Mouse (Mus musculus): Measurements from ENCODE around the gene Gna12. TPM values are rescaled to one million over a fixed set of nuclear protein-coding genes. Genes with fewer than 3 reads are reported as not detected.

Gene Gna12
- polyA plus RNA-seq, 1 experiment from 2014 or later, result 7.1 TPM

- peaks cover 63% of the 10 kb centered on the region for H3K4me1 ChIP-seq (ENCODE audit: control insufficient read depth, insufficient read depth, low read length)
Observed at GRCm38 (mm10) chr5:140811390-140811789, 18.8 kb downstream of the Gna12 start.

GRCm38 (mm10) chr5:140806939-140807338, 23.3 kb downstream of the Gna12 start:
- no peaks in the 10 kb centered on the region for H3K36me3 ChIP-seq (ENCODE audit: control insufficient read depth, insufficient read depth)
- no peak overlapping the region for H3K27ac ChIP-seq (ENCODE audit: low read length)
- no peaks in the 10 kb centered on the region for H3K27me3 ChIP-seq (ENCODE audit: control insufficient read depth, insufficient read depth, low read length)
- no peak overlapping the region for H3K4me3 ChIP-seq (ENCODE audit: low read length)
- WGBS, result 50% methylated on average over 2 of the region's 2 CpGs
- H3K4me2 ChIP-seq (ENCODE audit: low read depth, low read length), result no peak overlapping the region
- no peaks in the 10 kb centered on the region for H3K9me3 ChIP-seq (replicated peaks; ENCODE audit: control insufficient read depth, low read length)
- H3K4me1 ChIP-seq (ENCODE audit: control insufficient read depth, insufficient read depth, low read length), result peaks cover 29% of the 10 kb centered on the region
- no peak for ATAC-seq (replicated peaks; ENCODE audit: extremely low read depth, insufficient read depth, low FRiP score)
- no peak overlapping the region for H3K9ac ChIP-seq (ENCODE audit: low read length)

More at GRCm38 (mm10) chr5:140811390-140811789, 18.8 kb downstream of the Gna12 start:
- H3K27ac ChIP-seq (ENCODE audit: low read length), result no peak overlapping the region
- no peak for ATAC-seq (replicated peaks; ENCODE audit: extremely low read depth, insufficient read depth, low FRiP score)
- H3K36me3 ChIP-seq (ENCODE audit: control insufficient read depth, insufficient read depth), result no peaks in the 10 kb centered on the region
- no peaks in the 10 kb centered on the region for H3K9me3 ChIP-seq (replicated peaks; ENCODE audit: control insufficient read depth, low read length)
- 59% methylated on average over 2 of the region's 2 CpGs for WGBS
- H3K27me3 ChIP-seq (ENCODE audit: control insufficient read depth, insufficient read depth, low read length), result no peaks in the 10 kb centered on the region
- H3K9ac ChIP-seq (ENCODE audit: low read length), result no peak overlapping the region
- no peak overlapping the region for H3K4me3 ChIP-seq (ENCODE audit: low read length)
- H3K4me2 ChIP-seq (ENCODE audit: low read depth, low read length), result no peak overlapping the region

- H3K27ac ChIP-seq (ENCODE audit: low read length), result no peak overlapping the region
- H3K4me1 ChIP-seq (ENCODE audit: control insufficient read depth, insufficient read depth, low read length), result peaks cover 24% of the 10 kb centered on the region
- ATAC-seq (replicated peaks; ENCODE audit: extremely low read depth, insufficient read depth, low FRiP score), result no peak
- H3K9ac ChIP-seq (ENCODE audit: low read length), result no peak overlapping the region
- no peaks in the 10 kb centered on the region for H3K27me3 ChIP-seq (ENCODE audit: control insufficient read depth, insufficient read depth, low read length)
- 82% methylated on average over 2 of the region's 2 CpGs for WGBS
- no peak overlapping the region for H3K4me2 ChIP-seq (ENCODE audit: low read depth, low read length)
- no peaks in the 10 kb centered on the region for H3K9me3 ChIP-seq (replicated peaks; ENCODE audit: control insufficient read depth, low read length)
- H3K36me3 ChIP-seq (ENCODE audit: control insufficient read depth, insufficient read depth), result no peaks in the 10 kb centered on the region
- no peak overlapping the region for H3K4me3 ChIP-seq (ENCODE audit: low read length)
Observed at GRCm38 (mm10) chr5:140806252-140806651, 24.0 kb downstream of the Gna12 start.

GRCm38 (mm10) chr5:140801782-140802181, 28.4 kb downstream of the Gna12 start:
- no peak overlapping the region for H3K4me3 ChIP-seq (ENCODE audit: low read length)
- no peak overlapping the region for H3K27ac ChIP-seq (ENCODE audit: low read length)
- H3K9ac ChIP-seq (ENCODE audit: low read length), result no peak overlapping the region
- H3K27me3 ChIP-seq (ENCODE audit: control insufficient read depth, insufficient read depth, low read length), result no peaks in the 10 kb centered on the region
- 68% methylated on average over 5 of the region's 5 CpGs for WGBS
- no peaks in the 10 kb centered on the region for H3K36me3 ChIP-seq (ENCODE audit: control insufficient read depth, insufficient read depth)
- no peaks in the 10 kb centered on the region for H3K9me3 ChIP-seq (replicated peaks; ENCODE audit: control insufficient read depth, low read length)
- H3K4me1 ChIP-seq (ENCODE audit: control insufficient read depth, insufficient read depth, low read length), result peaks cover 37% of the 10 kb centered on the region
- ATAC-seq (replicated peaks; ENCODE audit: extremely low read depth, insufficient read depth, low FRiP score), result no peak
- no peak overlapping the region for H3K4me2 ChIP-seq (ENCODE audit: low read depth, low read length)

- Histone ChIP-seq H3K4me3 (ENCODE audit: low read length) (no peak overlapping the region), H3K36me3 (ENCODE audit: control insufficient read depth, insufficient read depth) (no peaks in the 10 kb centered on the region), H3K9me3 (replicated peaks; ENCODE audit: control insufficient read depth, low read length) (no peaks in the 10 kb centered on the region), H3K4me1 (ENCODE audit: control insufficient read depth, insufficient read depth, low read length) (peaks cover 36% of the 10 kb centered on the region), H3K27ac (ENCODE audit: low read length) (peak overlapping the region; percentile 20; the same call in 1 of the 2 replicates), H3K27me3 (ENCODE audit: control insufficient read depth, insufficient read depth, low read length) (no peaks in the 10 kb centered on the region), H3K9ac (ENCODE audit: low read length) (no peak overlapping the region), H3K4me2 (ENCODE audit: low read depth, low read length) (no peak overlapping the region)
- ATAC-seq (replicated peaks; ENCODE audit: extremely low read depth, insufficient read depth, low FRiP score), result no peak
- 60% methylated on average over 6 of the region's 6 CpGs for WGBS
Observed at GRCm38 (mm10) chr5:140800288-140800923, 29.8 kb downstream of the Gna12 start.

- no peak overlapping the region for H3K4me3 ChIP-seq (ENCODE audit: low read length)
- 35% methylated on average over 2 of the region's 2 CpGs for WGBS
- ATAC-seq (replicated peaks; ENCODE audit: extremely low read depth, insufficient read depth, low FRiP score), result no peak
- H3K27ac ChIP-seq (ENCODE audit: low read length), result peak overlapping the region; percentile 91
- H3K27me3 ChIP-seq (ENCODE audit: control insufficient read depth, insufficient read depth, low read length), result no peaks in the 10 kb centered on the region
- H3K36me3 ChIP-seq (ENCODE audit: control insufficient read depth, insufficient read depth), result no peaks in the 10 kb centered on the region
- H3K9ac ChIP-seq (ENCODE audit: low read length), result no peak overlapping the region
- H3K9me3 ChIP-seq (replicated peaks; ENCODE audit: control insufficient read depth, low read length), result no peaks in the 10 kb centered on the region
- peaks cover 48% of the 10 kb centered on the region for H3K4me1 ChIP-seq (ENCODE audit: control insufficient read depth, insufficient read depth, low read length)
- no peak overlapping the region for H3K4me2 ChIP-seq (ENCODE audit: low read depth, low read length)
Observed at GRCm38 (mm10) chr5:140799190-140799589, 31.0 kb downstream of the Gna12 start.

GRCm38 (mm10) chr5:140798775-140799174, 31.5 kb downstream of the Gna12 start:
- H3K4me3 ChIP-seq (ENCODE audit: low read length), result no peak overlapping the region
- no peak overlapping the region; the same call in 1 of the 2 replicates for H3K9ac ChIP-seq (ENCODE audit: low read length)
- H3K4me1 ChIP-seq (ENCODE audit: control insufficient read depth, insufficient read depth, low read length), result peaks cover 49% of the 10 kb centered on the region
- H3K36me3 ChIP-seq (ENCODE audit: control insufficient read depth, insufficient read depth), result no peaks in the 10 kb centered on the region
- H3K27ac ChIP-seq (ENCODE audit: low read length), result peak overlapping the region; percentile 91
- no peak for ATAC-seq (replicated peaks; ENCODE audit: extremely low read depth, insufficient read depth, low FRiP score)
- WGBS, result 43% methylated on average over 5 of the region's 5 CpGs
- H3K4me2 ChIP-seq (ENCODE audit: low read depth, low read length), result peak overlapping the region; percentile 62
- H3K27me3 ChIP-seq (ENCODE audit: control insufficient read depth, insufficient read depth, low read length), result no peaks in the 10 kb centered on the region
- H3K9me3 ChIP-seq (replicated peaks; ENCODE audit: control insufficient read depth, low read length), result no peaks in the 10 kb centered on the region

GRCm38 (mm10) chr5:140798158-140798557, 32.1 kb downstream of the Gna12 start:
- H3K27ac ChIP-seq (ENCODE audit: low read length), result peak overlapping the region; percentile 91
- H3K4me2 ChIP-seq (ENCODE audit: low read depth, low read length), result peak overlapping the region; percentile 62
- H3K4me3 ChIP-seq (ENCODE audit: low read length), result peak overlapping the region; percentile 27
- peak overlapping the region; percentile 65 for H3K9ac ChIP-seq (ENCODE audit: low read length)
- no peaks in the 10 kb centered on the region for H3K9me3 ChIP-seq (replicated peaks; ENCODE audit: control insufficient read depth, low read length)
- peaks cover 52% of the 10 kb centered on the region for H3K4me1 ChIP-seq (ENCODE audit: control insufficient read depth, insufficient read depth, low read length)
- H3K27me3 ChIP-seq (ENCODE audit: control insufficient read depth, insufficient read depth, low read length), result no peaks in the 10 kb centered on the region
- peak; percentile 64 for ATAC-seq (replicated peaks; ENCODE audit: extremely low read depth, insufficient read depth, low FRiP score)
- H3K36me3 ChIP-seq (ENCODE audit: control insufficient read depth, insufficient read depth), result no peaks in the 10 kb centered on the region
- WGBS, result 30% methylated on average over 7 of the region's 7 CpGs

GRCm38 (mm10) chr5:140796051-140796450, 34.2 kb downstream of the Gna12 start:
- peaks cover 66% of the 10 kb centered on the region for H3K4me1 ChIP-seq (ENCODE audit: control insufficient read depth, insufficient read depth, low read length)

More at GRCm38 (mm10) chr5:140796051-140796450, 34.2 kb downstream of the Gna12 start:
- Histone ChIP-seq H3K9me3 (replicated peaks; ENCODE audit: control insufficient read depth, low read length) (no peaks in the 10 kb centered on the region), H3K4me2 (ENCODE audit: low read depth, low read length) (no peak overlapping the region), H3K9ac (ENCODE audit: low read length) (no peak overlapping the region), H3K27me3 (ENCODE audit: control insufficient read depth, insufficient read depth, low read length) (no peaks in the 10 kb centered on the region), H3K27ac (ENCODE audit: low read length) (no peak overlapping the region), H3K4me3 (ENCODE audit: low read length) (no peak overlapping the region), H3K36me3 (ENCODE audit: control insufficient read depth, insufficient read depth) (no peaks in the 10 kb centered on the region)
- 86% methylated on average over 3 of the region's 3 CpGs for WGBS
- ATAC-seq (replicated peaks; ENCODE audit: extremely low read depth, insufficient read depth, low FRiP score), result no peak

Data from heart, embryonic 16.5 days (tissue).